Mouse (Mus musculus) pancreas, adult 10 weeks (tissue): ENCODE data around the gene Mip. TPM values are rescaled to one million over a fixed set of nuclear protein-coding genes. Genes with fewer than 3 reads are reported as not detected.

Source experiments
- polyA plus RNA-seq: library from polyadenylated mRNA; stranded (reverse); fragments of 350-450 nt; fragmentation: Illumina TruSeq; extraction: RNeasy Lipid Tissue Mini Kit (QIAGEN cat#74804); gene quantifications from one replicate; pipeline ENCODE4 v1.2.3, GENCODE M21; 2015; ENCODE audit warnings: low read depth, low replicate concordance; ENCODE audit not compliant: insufficient read depth

The Mip gene
- polyA plus RNA-seq, result not detected

GRCm38 (mm10) chr10:128225538-128225937 lies at the start of gene Mip:
Mip (plus strand) TSS chr10:128225838.

GRCm38 (mm10) chr10:128179989-128180388 lies 45.6 kb upstream of the Mip start, which contains the start of gene Rbms2:
Rbms2 (minus strand) TSS chr10:128180297.

GRCm38 (mm10) chr10:128194024-128194550 lies 31.6 kb upstream of the Mip start, which contains the start of gene Gls2:
Gls2 (plus strand) TSS chr10:128194457.

GRCm38 (mm10) chr10:128211390-128212108 lies 14.1 kb upstream of the Mip start, which contains the start of gene Spryd4:
Spryd4 (minus strand) TSS chr10:128211807.

GRCm38 (mm10) chr10:128231697-128232419 lies 6.2 kb downstream of the Mip start, which contains the start of gene Timeless:
Timeless (plus strand) TSS chr10:128232065.

GRCm38 (mm10) chr10:128253677-128254255 lies 28.1 kb downstream of the Mip start, which contains the start of gene Apon:
Apon (plus strand) TSS chr10:128254096.

GRCm38 (mm10) chr10:128268371-128268770 lies 42.7 kb downstream of the Mip start, which contains the start of gene Apof:
Apof (plus strand) TSS chr10:128268671.

GRCm38 (mm10) chr10:128270287-128270841 lies 44.7 kb downstream of the Mip start, which contains the start of gene Stat2:
Stat2 (plus strand) TSS chr10:128270559.

Other genes with a start within 250 kb of the Mip start
- not detected for gene Hsd17b6, start 218.2 kb upstream of the Mip start, polyA plus RNA-seq
- 3.3 TPM for gene Prim1, start 210.7 kb upstream of the Mip start, polyA plus RNA-seq
- 222 TPM for gene Naca, start 190.3 kb upstream of the Mip start, polyA plus RNA-seq
- gene Ptges3, start 166.9 kb upstream of the Mip start, polyA plus RNA-seq, result 30.4 TPM
- gene Atp5b, start 142.6 kb upstream of the Mip start, polyA plus RNA-seq, result 359 TPM
- 9.4 TPM for gene Baz2a, start 134.3 kb upstream of the Mip start, polyA plus RNA-seq
- gene Rbms2, start 45.5 kb upstream of the Mip start, polyA plus RNA-seq, result 11.2 TPM
- gene Gls2, start 31.4 kb upstream of the Mip start, polyA plus RNA-seq, result 37.5 TPM
- 6.0 TPM for gene Spryd4, start 14.0 kb upstream of the Mip start, polyA plus RNA-seq
- 5.8 TPM for gene Timeless, start 6.2 kb downstream of the Mip start, polyA plus RNA-seq
- not detected for gene Apon, start 28.3 kb downstream of the Mip start, polyA plus RNA-seq
- gene Apof, start 42.8 kb downstream of the Mip start, polyA plus RNA-seq, result not detected
- 12.1 TPM for gene Stat2, start 44.7 kb downstream of the Mip start, polyA plus RNA-seq
- not detected for gene Il23a, start 72.9 kb downstream of the Mip start, polyA plus RNA-seq
- 14.3 TPM for gene Pan2, start 77.5 kb downstream of the Mip start, polyA plus RNA-seq
- 55.2 TPM for gene Cnpy2, start 96.6 kb downstream of the Mip start, polyA plus RNA-seq
- gene Cs, start 111.9 kb downstream of the Mip start, polyA plus RNA-seq, result 18.2 TPM
- 21.3 TPM for gene Coq10a, start 143.2 kb downstream of the Mip start, polyA plus RNA-seq
- gene Ankrd52, start 151.3 kb downstream of the Mip start, polyA plus RNA-seq, result 5.5 TPM
- 127 TPM for gene Slc39a5, start 175.4 kb downstream of the Mip start, polyA plus RNA-seq
- gene Nabp2, start 185.7 kb downstream of the Mip start, polyA plus RNA-seq, result 17.0 TPM
- 6.6 TPM for gene Rnf41, start 185.8 kb downstream of the Mip start, polyA plus RNA-seq
- 24.6 TPM for gene Smarcc2, start 233.4 kb downstream of the Mip start, polyA plus RNA-seq